Comparison of ENCODE assay signal across 14 mouse cellular contexts in genomic region chr16:90135580-90135979, GRCm38 (mm10). TPM values are rescaled to one million over a fixed set of nuclear protein-coding genes. Genes with fewer than 3 reads are reported as not detected.
DNase-seq lines count a peak whose midpoint lies in the region; ATAC-seq and TF ChIP-seq lines count a peak whose summit lies in the region.
"Had no signal": no experiment of that assay in that cellular context is flagged by ENCODE, and none has a peak within 500 bp of the region (broad histone marks: within the 10 kb centered on the region; RNA-seq: fewer than 3 reads in every experiment).

No protein-coding gene starts in this region.

- H3K27me3 ChIP-seq in cerebellum, adult 2 months (ENCODE audit: control insufficient read depth, insufficient read depth, low read length) = no peaks in the 10 kb centered on the region
- no peaks in the 10 kb centered on the region for H3K27me3 ChIP-seq in liver, postnatal 0 days (ENCODE audit: insufficient read depth, low read length)
- no peaks in the 10 kb centered on the region for H3K27me3 ChIP-seq in liver, embryonic 12.5 days (replicated peaks)
- no peaks in the 10 kb centered on the region for H3K27me3 ChIP-seq in ES-Bruce4 (ENCODE audit: control insufficient read depth, insufficient read depth, low read length, poor library complexity, severe bottlenecking)
- H3K27me3 ChIP-seq: heart, embryonic 13.5 days; megakaryocyte, embryonic 14.5 days had no signal

- ATAC-seq in liver, postnatal 0 days = no peak
- no peak for ATAC-seq in liver, embryonic 12.5 days
- peak; percentile 45; the same call in 1 of the 2 replicates for ATAC-seq in megakaryocyte, adult 5-6 weeks (ENCODE audit: poor library complexity, severe bottlenecking)
- ATAC-seq: forebrain, embryonic 16.5 days; intestine, embryonic 16.5 days had no signal

- no peaks in the 10 kb centered on the region for H3K36me3 ChIP-seq in liver, postnatal 0 days (replicated peaks; ENCODE audit: insufficient read depth, low read length)
- no peaks in the 10 kb centered on the region for H3K36me3 ChIP-seq in liver, embryonic 12.5 days
- H3K36me3 ChIP-seq in ES-Bruce4 (ENCODE audit: control insufficient read depth, insufficient read depth, low read length, poor library complexity, severe bottlenecking) = no peaks in the 10 kb centered on the region
- H3K36me3 ChIP-seq: heart, embryonic 13.5 days; liver, embryonic 13.5 days had no signal

- no peak overlapping the region for H3K4me2 ChIP-seq in liver, postnatal 0 days (ENCODE audit: low read depth, low read length)
- no peak overlapping the region for H3K4me2 ChIP-seq in liver, embryonic 12.5 days
- H3K4me2 ChIP-seq: heart, embryonic 13.5 days; liver, embryonic 13.5 days had no signal

- peak; percentile 40; the same call in 1 of the 2 replicates for TF ChIP-seq CTCF in cerebellum, adult 2 months (IDR thresholded peaks at IDR 0.05; ENCODE audit: borderline replicate concordance, insufficient read depth, low read depth, low read length)
- peak; percentile 50 for TF ChIP-seq CTCF in liver, postnatal 0 days (IDR thresholded peaks at IDR 0.05; ENCODE audit: low read depth)
- peak; percentile 51 for TF ChIP-seq CTCF in ES-Bruce4 (IDR thresholded peaks at IDR 0.05; ENCODE audit: low read depth, low read length)

- no peak overlapping the region for H3K27ac ChIP-seq in cerebellum, adult 2 months (ENCODE audit: insufficient read depth, low read length)
- H3K27ac ChIP-seq in liver, postnatal 0 days (ENCODE audit: low read depth) = no peak overlapping the region
- H3K27ac ChIP-seq in liver, embryonic 12.5 days = no peak overlapping the region
- H3K27ac ChIP-seq in ES-Bruce4 (ENCODE audit: insufficient read depth, low read length) = no peak overlapping the region
- H3K27ac ChIP-seq: heart, embryonic 13.5 days; liver, embryonic 13.5 days had no signal

- TF ChIP-seq POLR2A in cerebellum, adult 2 months (IDR thresholded peaks at IDR 0.05; ENCODE audit: borderline replicate concordance, insufficient read depth, low read length) = no peak
- TF ChIP-seq POLR2A in ES-Bruce4 (IDR thresholded peaks at IDR 0.05; ENCODE audit: insufficient read depth, low read length) = no peak

- no peaks in the 10 kb centered on the region for H3K4me1 ChIP-seq in cerebellum, adult 2 months (ENCODE audit: control insufficient read depth, insufficient read depth, low read length)
- H3K4me1 ChIP-seq in liver, postnatal 0 days (ENCODE audit: insufficient read depth) = no peaks in the 10 kb centered on the region; the same call in 1 of the 2 replicates
- peaks cover 11% of the 10 kb centered on the region for H3K4me1 ChIP-seq in liver, embryonic 12.5 days
- H3K4me1 ChIP-seq in ES-Bruce4 (ENCODE audit: control insufficient read depth, insufficient read depth, low read length) = peaks cover 2% of the 10 kb centered on the region

- TF ChIP-seq EP300 in liver, postnatal 0 days (IDR thresholded peaks at IDR 0.05; ENCODE audit: low read depth) = no peak
- no peak for TF ChIP-seq EP300 in ES-Bruce4 (IDR thresholded peaks at IDR 0.05; ENCODE audit: insufficient read depth, low read depth, low read length)

- DNase-seq in cerebellum, adult 2 months = no peak
- no peak for DNase-seq in cerebellum, adult 8-10 months
- no peak for DNase-seq in liver, postnatal 0 days
- DNase-seq in spleen, postnatal 10 days (ENCODE audit: low spot score in 2 of 2) = no peak
- no peak for DNase-seq in neural tube, embryonic 10.5 days (ENCODE audit: extremely low spot score, low spot score)
- DNase-seq: cerebellum, adult 18-20 months; liver, embryonic 13.5 days had no signal

- H3K4me3 ChIP-seq in cerebellum, adult 2 months (replicated peaks; ENCODE audit: insufficient read depth, low read depth, low read length) = no peak overlapping the region
- no peak overlapping the region for H3K4me3 ChIP-seq in liver, postnatal 0 days (ENCODE audit: low read depth, low read length)
- H3K4me3 ChIP-seq in liver, embryonic 12.5 days = no peak overlapping the region
- no peak overlapping the region for H3K4me3 ChIP-seq in ES-Bruce4 (ENCODE audit: low read depth, low read length)
- H3K4me3 ChIP-seq: heart, embryonic 13.5 days; liver, embryonic 13.5 days; megakaryocyte, embryonic 14.5 days had no signal

- H3K9me3 ChIP-seq in liver, postnatal 0 days (ENCODE audit: low read length) = no peaks in the 10 kb centered on the region
- no peaks in the 10 kb centered on the region for H3K9me3 ChIP-seq in liver, embryonic 12.5 days (replicated peaks)
- no peaks in the 10 kb centered on the region for H3K9me3 ChIP-seq in ES-Bruce4 (replicated peaks; ENCODE audit: control insufficient read depth, insufficient read depth, low read length, poor library complexity, severe bottlenecking)
- H3K9me3 ChIP-seq: heart, embryonic 13.5 days; liver, embryonic 13.5 days had no signal

- H3K9ac ChIP-seq in liver, postnatal 0 days (replicated peaks) = no peak overlapping the region
- H3K9ac ChIP-seq in liver, embryonic 12.5 days = no peak overlapping the region
- no peak overlapping the region for H3K9ac ChIP-seq in ES-Bruce4 (ENCODE audit: low read depth, poor library complexity, severe bottlenecking)
- H3K9ac ChIP-seq: heart, embryonic 13.5 days; liver, embryonic 13.5 days had no signal

- WGBS in cerebellum, adult 2 months = 95% methylated on average over 3 of the region's 3 CpGs
- 88% methylated on average over 3 of the region's 3 CpGs for WGBS in liver, postnatal 0 days (ENCODE audit: insufficient replicate concordance)
- WGBS in liver, embryonic 12.5 days (ENCODE audit: insufficient replicate concordance) = 74% methylated on average over 3 of the region's 3 CpGs

RNA-seq across cellular contexts. Expression of gene Tiam1, which starts 8.0 kb away (rescaled TPM):
- polyA plus RNA-seq in cerebellum, adult 2 months (2012; rRNA removed) = 73.6 and 88.5 TPM in 2 replicates
- polyA plus RNA-seq in liver, postnatal 0 days (2015; fragmentation: Nextera tagmentation; extraction: Ambion mirVana) = 3.2 TPM in 2 replicates
- 6.7 and 9.7 TPM in 2 replicates for polyA plus RNA-seq in liver, embryonic 12.5 days (2016; fragmentation: Nextera tagmentation; extraction: Ambion mirVana)
- polyA plus RNA-seq in ES-Bruce4 (2011; ENCODE audit: insufficient read depth, insufficient read length, low read depth, missing spikeins) = 22.4 and 24.4 TPM in 2 replicates
- total RNA-seq in megakaryocyte, adult 5-6 weeks (2015) = 61.3 and 80.9 TPM in 2 replicates
- 60.0 and 74.7 TPM in 2 replicates for total RNA-seq in megakaryocyte, adult 5-6 weeks (2017)
